Mouse (Mus musculus): ENCODE measurements around the gene Xrcc5. TPM values are rescaled to one million over a fixed set of nuclear protein-coding genes. Genes with fewer than 3 reads are reported as not detected.

Xrcc5 gene
- polyA plus RNA-seq, 1 experiment, result 13.3 TPM

- Histone ChIP-seq H3K27ac (ENCODE audit: insufficient read depth, low read length) (no peak overlapping the region), H3K4me1 (ENCODE audit: control insufficient read depth, insufficient read depth, low read length) (no peaks in the 10 kb centered on the region), H3K4me3 (replicated peaks; ENCODE audit: insufficient read depth, low read depth, low read length) (no peak overlapping the region), H3K27me3 (ENCODE audit: control insufficient read depth, insufficient read depth, low read length) (no peaks in the 10 kb centered on the region)
- TF ChIP-seq CTCF (IDR thresholded peaks at IDR 0.05; ENCODE audit: borderline replicate concordance, insufficient read depth, low read depth, low read length) (no peak), POLR2A (IDR thresholded peaks at IDR 0.05; ENCODE audit: borderline replicate concordance, insufficient read depth, low read length) (no peak)
- 95% methylated on average over 4 of the region's 4 CpGs for WGBS
- no peak for DNase-seq
These were observed 18.6 kb upstream of the Xrcc5 start for GRCm38 (mm10) chr1:72288527-72289150.

GRCm38 (mm10) chr1:72290896-72291295, 16.3 kb upstream of the Xrcc5 start:
- DNase-seq, result no peak

GRCm38 (mm10) chr1:72291421-72291820, 15.8 kb upstream of the Xrcc5 start:
- H3K4me3 ChIP-seq (replicated peaks; ENCODE audit: insufficient read depth, low read depth, low read length), result no peak overlapping the region
- no peak overlapping the region for H3K27ac ChIP-seq (ENCODE audit: insufficient read depth, low read length)
- no peaks in the 10 kb centered on the region for H3K27me3 ChIP-seq (ENCODE audit: control insufficient read depth, insufficient read depth, low read length)
- H3K4me1 ChIP-seq (ENCODE audit: control insufficient read depth, insufficient read depth, low read length), result no peaks in the 10 kb centered on the region
- DNase-seq, result no peak
- no peak for TF ChIP-seq POLR2A (IDR thresholded peaks at IDR 0.05; ENCODE audit: borderline replicate concordance, insufficient read depth, low read length)
- no peak for TF ChIP-seq CTCF (IDR thresholded peaks at IDR 0.05; ENCODE audit: borderline replicate concordance, insufficient read depth, low read depth, low read length)
- 98% methylated on average over 4 of the region's 4 CpGs for WGBS

More at GRCm38 (mm10) chr1:72290896-72291295, 16.3 kb upstream of the Xrcc5 start:
- TF ChIP-seq POLR2A (IDR thresholded peaks at IDR 0.05; ENCODE audit: borderline replicate concordance, insufficient read depth, low read length) (no peak), CTCF (IDR thresholded peaks at IDR 0.05; ENCODE audit: borderline replicate concordance, insufficient read depth, low read depth, low read length) (no peak)
- Histone ChIP-seq H3K4me1 (ENCODE audit: control insufficient read depth, insufficient read depth, low read length) (no peaks in the 10 kb centered on the region), H3K27ac (ENCODE audit: insufficient read depth, low read length) (no peak overlapping the region), H3K27me3 (ENCODE audit: control insufficient read depth, insufficient read depth, low read length) (no peaks in the 10 kb centered on the region), H3K4me3 (replicated peaks; ENCODE audit: insufficient read depth, low read depth, low read length) (no peak overlapping the region)
- 92% methylated on average over 4 of the region's 4 CpGs for WGBS

GRCm38 (mm10) chr1:72291925-72292324, 15.3 kb upstream of the Xrcc5 start:
- H3K4me3 ChIP-seq (replicated peaks; ENCODE audit: insufficient read depth, low read depth, low read length), result no peak overlapping the region
- H3K27ac ChIP-seq (ENCODE audit: insufficient read depth, low read length), result no peak overlapping the region
- 78% methylated on average over 2 of the region's 2 CpGs for WGBS
- no peak for TF ChIP-seq POLR2A (IDR thresholded peaks at IDR 0.05; ENCODE audit: borderline replicate concordance, insufficient read depth, low read length)
- TF ChIP-seq CTCF (IDR thresholded peaks at IDR 0.05; ENCODE audit: borderline replicate concordance, insufficient read depth, low read depth, low read length), result no peak
- H3K4me1 ChIP-seq (ENCODE audit: control insufficient read depth, insufficient read depth, low read length), result no peaks in the 10 kb centered on the region
- H3K27me3 ChIP-seq (ENCODE audit: control insufficient read depth, insufficient read depth, low read length), result no peaks in the 10 kb centered on the region
- no peak for DNase-seq

- WGBS, result 64% methylated on average over 4 of the region's 4 CpGs
- no peak for TF ChIP-seq CTCF (IDR thresholded peaks at IDR 0.05; ENCODE audit: borderline replicate concordance, insufficient read depth, low read depth, low read length)
- no peak for TF ChIP-seq POLR2A (IDR thresholded peaks at IDR 0.05; ENCODE audit: borderline replicate concordance, insufficient read depth, low read length)
- H3K4me1 ChIP-seq (ENCODE audit: control insufficient read depth, insufficient read depth, low read length), result no peaks in the 10 kb centered on the region
These were observed 13.2 kb upstream of the Xrcc5 start for GRCm38 (mm10) chr1:72293869-72294663.

GRCm38 (mm10) chr1:72295746-72296145, 11.5 kb upstream of the Xrcc5 start:
- DNase-seq, result no peak
- no peaks in the 10 kb centered on the region for H3K27me3 ChIP-seq (ENCODE audit: control insufficient read depth, insufficient read depth, low read length)

More at GRCm38 (mm10) chr1:72293869-72294663, 13.2 kb upstream of the Xrcc5 start:
- DNase-seq, result no peak
- Histone ChIP-seq H3K27ac (ENCODE audit: insufficient read depth, low read length) (no peak overlapping the region), H3K27me3 (ENCODE audit: control insufficient read depth, insufficient read depth, low read length) (no peaks in the 10 kb centered on the region), H3K4me3 (replicated peaks; ENCODE audit: insufficient read depth, low read depth, low read length) (no peak overlapping the region)

GRCm38 (mm10) chr1:72301845-72302244, 5.4 kb upstream of the Xrcc5 start:
- no peaks in the 10 kb centered on the region for H3K27me3 ChIP-seq (ENCODE audit: control insufficient read depth, insufficient read depth, low read length)
- WGBS, result 93% methylated on average over 1 of the region's 1 CpGs
- no peak overlapping the region for H3K4me3 ChIP-seq (replicated peaks; ENCODE audit: insufficient read depth, low read depth, low read length)
- no peak for TF ChIP-seq CTCF (IDR thresholded peaks at IDR 0.05; ENCODE audit: borderline replicate concordance, insufficient read depth, low read depth, low read length)
- TF ChIP-seq POLR2A (IDR thresholded peaks at IDR 0.05; ENCODE audit: borderline replicate concordance, insufficient read depth, low read length), result no peak
- no peaks in the 10 kb centered on the region for H3K4me1 ChIP-seq (ENCODE audit: control insufficient read depth, insufficient read depth, low read length)
- H3K27ac ChIP-seq (ENCODE audit: insufficient read depth, low read length), result no peak overlapping the region
- DNase-seq, result no peak

More at GRCm38 (mm10) chr1:72295746-72296145, 11.5 kb upstream of the Xrcc5 start:
- no peak for TF ChIP-seq CTCF (IDR thresholded peaks at IDR 0.05; ENCODE audit: borderline replicate concordance, insufficient read depth, low read depth, low read length)
- Histone ChIP-seq H3K4me3 (replicated peaks; ENCODE audit: insufficient read depth, low read depth, low read length) (no peak overlapping the region), H3K4me1 (ENCODE audit: control insufficient read depth, insufficient read depth, low read length) (no peaks in the 10 kb centered on the region), H3K27ac (ENCODE audit: insufficient read depth, low read length) (no peak overlapping the region)
- WGBS, result 83% methylated on average over 8 of the region's 8 CpGs

- DNase-seq, result no peak
- H3K27me3 ChIP-seq (ENCODE audit: control insufficient read depth, insufficient read depth, low read length), result no peaks in the 10 kb centered on the region
- WGBS, result 67% methylated on average over 3 of the region's 3 CpGs
- no peaks in the 10 kb centered on the region for H3K4me1 ChIP-seq (ENCODE audit: control insufficient read depth, insufficient read depth, low read length)
- H3K27ac ChIP-seq (ENCODE audit: insufficient read depth, low read length), result no peak overlapping the region
- no peak for TF ChIP-seq POLR2A (IDR thresholded peaks at IDR 0.05; ENCODE audit: borderline replicate concordance, insufficient read depth, low read length)
- no peak for TF ChIP-seq CTCF (IDR thresholded peaks at IDR 0.05; ENCODE audit: borderline replicate concordance, insufficient read depth, low read depth, low read length)
- H3K4me3 ChIP-seq (replicated peaks; ENCODE audit: insufficient read depth, low read depth, low read length), result no peak overlapping the region
These were observed 980 bp upstream of the Xrcc5 start for GRCm38 (mm10) chr1:72306241-72306640.
